Mouse (Mus musculus): Measurements from ENCODE around the gene Abhd6. TPM values are rescaled to one million over a fixed set of nuclear protein-coding genes. Genes with fewer than 3 reads are reported as not detected.

The Abhd6 gene
- polyA plus RNA-seq, 1 experiment from 2014 or later = 11.3 TPM

- no peaks in the 10 kb centered on the region for H3K27me3 ChIP-seq (ENCODE audit: control insufficient read depth, insufficient read depth, low read length)
- H3K9me3 ChIP-seq (ENCODE audit: control insufficient read depth, low read length) = no peaks in the 10 kb centered on the region
- no peak overlapping the region for H3K9ac ChIP-seq (ENCODE audit: low read length)
- 79% methylated on average over 6 of the region's 6 CpGs for WGBS
- H3K36me3 ChIP-seq (ENCODE audit: control insufficient read depth, insufficient read depth, low read length) = peaks cover 23% of the 10 kb centered on the region
- H3K4me1 ChIP-seq (ENCODE audit: control insufficient read depth in 2 of 2, insufficient read depth in 2 of 2, low read length in 2 of 2) = no peaks in the 10 kb centered on the region
- H3K4me2 ChIP-seq (ENCODE audit: low read length) = no peak overlapping the region
- no peak overlapping the region for H3K4me3 ChIP-seq (ENCODE audit: control insufficient read depth in 1 of 2, insufficient read depth in 1 of 2, low read depth in 1 of 2, low read length in 2 of 2)
- H3K27ac ChIP-seq (replicated peaks in 1 of 2; ENCODE audit: control insufficient read depth in 1 of 2, insufficient read depth in 1 of 2, low read depth in 2 of 2, low read length in 2 of 2) = no peak overlapping the region
- ATAC-seq (ENCODE audit: insufficient number of reproducible peaks, insufficient read depth, low FRiP score, low read depth) = no peak
These were observed 44.1 kb downstream of the Abhd6 start for GRCm38 (mm10) chr14:8046839-8047238.

GRCm38 (mm10) chr14:8049334-8049733 lies 46.6 kb downstream of the Abhd6 start:
- 84% methylated on average over 10 of the region's 10 CpGs for WGBS
- Histone ChIP-seq H3K27me3 (ENCODE audit: control insufficient read depth, insufficient read depth, low read length) (no peaks in the 10 kb centered on the region), H3K36me3 (ENCODE audit: control insufficient read depth, insufficient read depth, low read length) (peaks cover 25% of the 10 kb centered on the region), H3K27ac (replicated peaks in 1 of 2; ENCODE audit: control insufficient read depth in 1 of 2, insufficient read depth in 1 of 2, low read depth in 2 of 2, low read length in 2 of 2) (no peak overlapping the region), H3K4me3 (ENCODE audit: control insufficient read depth in 1 of 2, insufficient read depth in 1 of 2, low read depth in 1 of 2, low read length in 2 of 2) (no peak overlapping the region), H3K9ac (ENCODE audit: low read length) (no peak overlapping the region), H3K9me3 (ENCODE audit: control insufficient read depth, low read length) (no peaks in the 10 kb centered on the region), H3K4me1 (ENCODE audit: control insufficient read depth in 2 of 2, insufficient read depth in 2 of 2, low read length in 2 of 2) (no peaks in the 10 kb centered on the region), H3K4me2 (ENCODE audit: low read length) (no peak overlapping the region)
- ATAC-seq (ENCODE audit: insufficient number of reproducible peaks, insufficient read depth, low FRiP score, low read depth) = no peak

- Histone ChIP-seq H3K4me1 (ENCODE audit: control insufficient read depth in 2 of 2, insufficient read depth in 2 of 2, low read length in 2 of 2) (no peaks in the 10 kb centered on the region), H3K27ac (replicated peaks in 1 of 2; ENCODE audit: control insufficient read depth in 1 of 2, insufficient read depth in 1 of 2, low read depth in 2 of 2, low read length in 2 of 2) (no peak overlapping the region), H3K36me3 (ENCODE audit: control insufficient read depth, insufficient read depth, low read length) (peaks cover 32% of the 10 kb centered on the region), H3K27me3 (ENCODE audit: control insufficient read depth, insufficient read depth, low read length) (no peaks in the 10 kb centered on the region), H3K4me2 (ENCODE audit: low read length) (no peak overlapping the region), H3K9ac (ENCODE audit: low read length) (no peak overlapping the region), H3K9me3 (ENCODE audit: control insufficient read depth, low read length) (no peaks in the 10 kb centered on the region), H3K4me3 (ENCODE audit: control insufficient read depth in 1 of 2, insufficient read depth in 1 of 2, low read depth in 1 of 2, low read length in 2 of 2) (no peak overlapping the region)
- WGBS = 94% methylated on average over 2 of the region's 2 CpGs
- ATAC-seq (ENCODE audit: insufficient number of reproducible peaks, insufficient read depth, low FRiP score, low read depth) = no peak
These were observed 49.2 kb downstream of the Abhd6 start for GRCm38 (mm10) chr14:8051869-8052268.

- 91% methylated on average over 7 of the region's 7 CpGs for WGBS
These were observed 50.0 kb downstream of the Abhd6 start for GRCm38 (mm10) chr14:8052661-8053060.

GRCm38 (mm10) chr14:8054310-8055102 lies 51.8 kb downstream of the Abhd6 start:
- Histone ChIP-seq H3K4me3 (ENCODE audit: control insufficient read depth in 1 of 2, insufficient read depth in 1 of 2, low read depth in 1 of 2, low read length in 2 of 2) (no peak overlapping the region), H3K27me3 (ENCODE audit: control insufficient read depth, insufficient read depth, low read length) (no peaks in the 10 kb centered on the region), H3K36me3 (ENCODE audit: control insufficient read depth, insufficient read depth, low read length) (peaks cover 23% of the 10 kb centered on the region), H3K9ac (ENCODE audit: low read length) (no peak overlapping the region), H3K4me2 (ENCODE audit: low read length) (no peak overlapping the region), H3K9me3 (ENCODE audit: control insufficient read depth, low read length) (no peaks in the 10 kb centered on the region), H3K27ac (replicated peaks in 1 of 2; ENCODE audit: control insufficient read depth in 1 of 2, insufficient read depth in 1 of 2, low read depth in 2 of 2, low read length in 2 of 2) (no peak overlapping the region), H3K4me1 (ENCODE audit: control insufficient read depth in 2 of 2, insufficient read depth in 2 of 2, low read length in 2 of 2) (no peaks in the 10 kb centered on the region)
- 32% methylated on average over 17 of the region's 17 CpGs for WGBS
- no peak for ATAC-seq (ENCODE audit: insufficient number of reproducible peaks, insufficient read depth, low FRiP score, low read depth)

More at GRCm38 (mm10) chr14:8052661-8053060, 50.0 kb downstream of the Abhd6 start:
- Histone ChIP-seq H3K4me3 (ENCODE audit: control insufficient read depth in 1 of 2, insufficient read depth in 1 of 2, low read depth in 1 of 2, low read length in 2 of 2) (no peak overlapping the region), H3K27ac (replicated peaks in 1 of 2; ENCODE audit: control insufficient read depth in 1 of 2, insufficient read depth in 1 of 2, low read depth in 2 of 2, low read length in 2 of 2) (no peak overlapping the region), H3K27me3 (ENCODE audit: control insufficient read depth, insufficient read depth, low read length) (no peaks in the 10 kb centered on the region), H3K4me2 (ENCODE audit: low read length) (no peak overlapping the region), H3K9me3 (ENCODE audit: control insufficient read depth, low read length) (no peaks in the 10 kb centered on the region), H3K4me1 (ENCODE audit: control insufficient read depth in 2 of 2, insufficient read depth in 2 of 2, low read length in 2 of 2) (no peaks in the 10 kb centered on the region), H3K36me3 (ENCODE audit: control insufficient read depth, insufficient read depth, low read length) (peaks cover 30% of the 10 kb centered on the region), H3K9ac (ENCODE audit: low read length) (no peak overlapping the region)
- ATAC-seq (ENCODE audit: insufficient number of reproducible peaks, insufficient read depth, low FRiP score, low read depth) = no peak

- Histone ChIP-seq H3K9me3 (ENCODE audit: control insufficient read depth, low read length) (no peaks in the 10 kb centered on the region), H3K4me3 (ENCODE audit: control insufficient read depth in 1 of 2, insufficient read depth in 1 of 2, low read depth in 1 of 2, low read length in 2 of 2) (no peak overlapping the region), H3K27me3 (ENCODE audit: control insufficient read depth, insufficient read depth, low read length) (no peaks in the 10 kb centered on the region), H3K4me1 (ENCODE audit: control insufficient read depth in 2 of 2, insufficient read depth in 2 of 2, low read length in 2 of 2) (no peaks in the 10 kb centered on the region), H3K36me3 (ENCODE audit: control insufficient read depth, insufficient read depth, low read length) (peaks cover 13% of the 10 kb centered on the region; the same call in 1 of the 2 replicates), H3K9ac (ENCODE audit: low read length) (no peak overlapping the region), H3K27ac (replicated peaks in 1 of 2; ENCODE audit: control insufficient read depth in 1 of 2, insufficient read depth in 1 of 2, low read depth in 2 of 2, low read length in 2 of 2) (no peak overlapping the region), H3K4me2 (ENCODE audit: low read length) (no peak overlapping the region)
- no peak for ATAC-seq (ENCODE audit: insufficient number of reproducible peaks, insufficient read depth, low FRiP score, low read depth)
- WGBS = 92% methylated on average over 5 of the region's 5 CpGs
These were observed 53.4 kb downstream of the Abhd6 start for GRCm38 (mm10) chr14:8056076-8056475.

- WGBS = 85% methylated on average over 7 of the region's 7 CpGs
- H3K36me3 ChIP-seq (ENCODE audit: control insufficient read depth, insufficient read depth, low read length) = peaks cover 7% of the 10 kb centered on the region; the same call in 1 of the 2 replicates
- no peak for ATAC-seq (ENCODE audit: insufficient number of reproducible peaks, insufficient read depth, low FRiP score, low read depth)
- H3K4me1 ChIP-seq (ENCODE audit: control insufficient read depth in 2 of 2, insufficient read depth in 2 of 2, low read length in 2 of 2) = peaks cover 5 to 6% of the 10 kb centered on the region in 2 experiments; a peak in 2 of 4 replicates
- H3K9me3 ChIP-seq (ENCODE audit: control insufficient read depth, low read length) = no peaks in the 10 kb centered on the region
- no peak overlapping the region for H3K4me2 ChIP-seq (ENCODE audit: low read length)
- H3K9ac ChIP-seq (ENCODE audit: low read length) = no peak overlapping the region
- H3K27me3 ChIP-seq (ENCODE audit: control insufficient read depth, insufficient read depth, low read length) = no peaks in the 10 kb centered on the region
- H3K4me3 ChIP-seq (ENCODE audit: control insufficient read depth in 1 of 2, insufficient read depth in 1 of 2, low read depth in 1 of 2, low read length in 2 of 2) = no peak overlapping the region
- no peak overlapping the region for H3K27ac ChIP-seq (replicated peaks in 1 of 2; ENCODE audit: control insufficient read depth in 1 of 2, insufficient read depth in 1 of 2, low read depth in 2 of 2, low read length in 2 of 2)
These were observed 57.2 kb downstream of the Abhd6 start for GRCm38 (mm10) chr14:8059938-8060337.

- Histone ChIP-seq H3K27ac (replicated peaks in 1 of 2; ENCODE audit: control insufficient read depth in 1 of 2, insufficient read depth in 1 of 2, low read depth in 2 of 2, low read length in 2 of 2) (no peak overlapping the region), H3K27me3 (ENCODE audit: control insufficient read depth, insufficient read depth, low read length) (no peaks in the 10 kb centered on the region), H3K4me2 (ENCODE audit: low read length) (no peak overlapping the region), H3K9me3 (ENCODE audit: control insufficient read depth, low read length) (no peaks in the 10 kb centered on the region), H3K4me3 (ENCODE audit: control insufficient read depth in 1 of 2, insufficient read depth in 1 of 2, low read depth in 1 of 2, low read length in 2 of 2) (no peak overlapping the region), H3K36me3 (ENCODE audit: control insufficient read depth, insufficient read depth, low read length) (no peaks in the 10 kb centered on the region), H3K4me1 (ENCODE audit: control insufficient read depth in 2 of 2, insufficient read depth in 2 of 2, low read length in 2 of 2) (peaks cover 5 to 6% of the 10 kb centered on the region in 2 experiments; a peak in 2 of 4 replicates), H3K9ac (ENCODE audit: low read length) (no peak overlapping the region)
- WGBS = 23% methylated on average over 3 of the region's 3 CpGs
- ATAC-seq (ENCODE audit: insufficient number of reproducible peaks, insufficient read depth, low FRiP score, low read depth) = no peak
These were observed 59.4 kb downstream of the Abhd6 start for GRCm38 (mm10) chr14:8062076-8062475.
